Mouse (Mus musculus) hindlimb bud, embryonic 11.5 days (tissue): ENCODE data around the gene Rbm48.
A peak's percentile ranks its signal among the peaks of the same experiment; 100 is the strongest.

ENCODE experiments used
- DNase-seq: peaks from one replicate; pipeline ENCODE4 v3.0.0-alpha.2; 2012; ENCODE audit warnings: low read depth, low spot score; ENCODE audit errors: extremely low spot score

Rbm48 gene

DNA sequence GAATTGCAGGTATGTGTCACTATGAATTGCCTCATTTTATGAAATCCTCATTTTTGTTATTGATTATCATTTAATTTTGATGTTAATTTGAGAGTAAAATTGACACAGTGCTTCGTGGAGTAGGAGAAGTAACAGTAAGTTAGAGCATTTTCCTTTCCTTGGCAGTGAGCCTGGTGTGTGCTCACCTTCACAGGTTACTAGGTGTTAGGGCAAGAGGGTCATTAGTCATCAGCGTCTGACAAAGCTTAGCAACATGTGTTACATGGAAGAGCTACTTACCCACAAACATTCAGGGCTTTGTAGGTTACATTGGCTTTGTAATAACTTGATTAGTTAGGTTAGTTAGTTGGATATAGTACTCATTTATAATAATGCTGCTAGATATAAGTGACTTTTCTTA, 42.2 kb downstream of the Rbm48 start:
- DNase-seq: no peak

DNA sequence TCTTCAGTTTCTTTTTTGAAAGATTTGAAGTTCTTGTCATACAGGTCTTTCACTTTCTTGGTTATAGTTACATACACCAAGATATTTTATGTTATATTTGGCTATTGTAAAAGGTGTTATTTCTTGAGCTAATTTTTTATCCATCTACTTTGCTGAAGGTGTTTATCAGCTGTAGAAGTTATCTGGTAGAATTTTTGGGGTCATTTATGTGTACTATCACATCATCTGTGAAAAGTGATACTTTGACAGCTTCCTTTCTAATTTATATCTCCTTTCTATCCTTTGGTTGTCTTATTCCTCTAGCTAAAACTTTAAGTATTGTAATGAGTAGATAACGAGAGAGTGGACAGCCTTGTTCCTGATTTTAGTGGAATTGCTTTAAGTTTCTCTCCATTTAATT, 44.9 kb downstream of the Rbm48 start:
- no peak for DNase-seq

- DNase-seq: no peak
These were observed 50.2 kb downstream of the Rbm48 start for GRCm38 (mm10) chr5:3546226-3546625.

DNA sequence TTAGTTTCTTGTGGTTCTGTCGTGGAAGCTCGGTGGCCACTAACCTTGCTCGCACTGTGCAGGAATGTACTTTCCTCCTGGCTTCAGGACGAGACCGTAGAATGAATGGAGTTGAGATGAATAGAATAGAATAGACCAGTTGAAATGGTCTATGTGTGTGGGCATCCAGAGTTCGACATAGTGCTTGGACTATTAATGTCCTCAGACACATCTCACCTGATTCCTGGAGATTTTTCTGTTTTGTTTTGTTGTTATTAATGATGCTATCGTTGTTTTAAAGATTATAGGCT, 52.0 kb downstream of the Rbm48 start:
- DNase-seq: no peak

DNA sequence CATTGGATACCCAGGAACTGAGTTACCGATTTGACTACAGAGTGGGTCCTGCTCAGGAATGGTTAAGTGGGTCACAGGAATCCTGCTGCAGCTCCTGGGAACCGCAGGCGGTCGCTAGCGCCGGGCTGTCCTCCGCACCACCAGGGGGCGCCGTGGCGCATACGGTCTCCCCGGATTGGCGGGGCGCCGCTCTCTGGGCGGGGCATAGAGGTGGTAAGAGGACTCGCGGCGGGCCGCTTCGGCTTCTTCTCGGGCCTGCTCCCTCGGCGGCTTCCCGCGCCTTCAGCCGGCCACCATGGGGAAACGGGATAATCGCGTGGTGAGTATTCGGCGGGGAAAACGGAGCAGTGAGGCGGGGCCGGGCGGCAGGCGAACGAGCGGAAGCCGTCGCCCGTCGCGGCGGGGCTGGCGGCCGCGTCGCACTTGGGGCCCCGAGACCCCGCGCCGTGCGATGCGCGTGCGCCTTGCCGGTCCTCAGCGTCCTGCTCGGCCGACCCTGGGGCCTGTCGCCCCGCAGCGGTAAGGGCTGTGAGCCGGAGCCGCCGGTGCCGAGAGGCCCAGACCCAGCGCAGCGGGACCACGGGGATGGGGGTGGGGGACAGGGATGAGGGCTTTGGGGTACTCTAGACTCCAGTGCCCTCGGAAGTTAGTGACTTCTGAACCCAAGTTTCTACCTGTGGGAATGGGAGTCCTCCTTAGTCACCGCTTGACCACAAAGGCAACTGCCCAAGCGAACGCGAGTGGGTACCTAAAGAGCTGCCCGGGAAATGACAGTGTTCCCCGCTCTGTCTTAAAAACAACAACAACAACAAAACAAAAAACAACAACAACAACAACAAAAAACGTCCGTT, 52.5 kb downstream of the Rbm48 start, which contains the start of gene Fam133b:
Gene Fam133b (plus strand): TSS at position 205 of the 851 bp plus-strand sequence.
- peak; percentile 73 for DNase-seq

DNA sequence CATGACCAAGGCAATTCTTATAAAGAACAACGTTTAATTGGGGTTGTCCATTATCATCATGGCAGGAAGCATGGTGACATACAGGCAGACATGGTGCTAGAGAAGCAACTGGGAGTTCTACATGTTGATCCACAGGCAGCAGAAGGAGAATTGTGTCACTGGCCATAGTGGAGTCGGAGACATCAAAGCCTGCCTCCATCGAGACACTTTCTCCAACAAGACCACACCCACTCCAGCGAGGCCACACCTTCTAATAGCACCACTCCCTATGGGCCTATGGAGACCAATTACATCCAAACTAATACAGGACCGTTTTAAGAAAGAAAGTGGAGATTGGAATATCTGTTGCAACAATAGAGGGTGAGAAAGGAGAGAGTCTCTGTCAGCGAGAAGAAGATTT, 54.5 kb downstream of the Rbm48 start:
- DNase-seq: no peak

DNA sequence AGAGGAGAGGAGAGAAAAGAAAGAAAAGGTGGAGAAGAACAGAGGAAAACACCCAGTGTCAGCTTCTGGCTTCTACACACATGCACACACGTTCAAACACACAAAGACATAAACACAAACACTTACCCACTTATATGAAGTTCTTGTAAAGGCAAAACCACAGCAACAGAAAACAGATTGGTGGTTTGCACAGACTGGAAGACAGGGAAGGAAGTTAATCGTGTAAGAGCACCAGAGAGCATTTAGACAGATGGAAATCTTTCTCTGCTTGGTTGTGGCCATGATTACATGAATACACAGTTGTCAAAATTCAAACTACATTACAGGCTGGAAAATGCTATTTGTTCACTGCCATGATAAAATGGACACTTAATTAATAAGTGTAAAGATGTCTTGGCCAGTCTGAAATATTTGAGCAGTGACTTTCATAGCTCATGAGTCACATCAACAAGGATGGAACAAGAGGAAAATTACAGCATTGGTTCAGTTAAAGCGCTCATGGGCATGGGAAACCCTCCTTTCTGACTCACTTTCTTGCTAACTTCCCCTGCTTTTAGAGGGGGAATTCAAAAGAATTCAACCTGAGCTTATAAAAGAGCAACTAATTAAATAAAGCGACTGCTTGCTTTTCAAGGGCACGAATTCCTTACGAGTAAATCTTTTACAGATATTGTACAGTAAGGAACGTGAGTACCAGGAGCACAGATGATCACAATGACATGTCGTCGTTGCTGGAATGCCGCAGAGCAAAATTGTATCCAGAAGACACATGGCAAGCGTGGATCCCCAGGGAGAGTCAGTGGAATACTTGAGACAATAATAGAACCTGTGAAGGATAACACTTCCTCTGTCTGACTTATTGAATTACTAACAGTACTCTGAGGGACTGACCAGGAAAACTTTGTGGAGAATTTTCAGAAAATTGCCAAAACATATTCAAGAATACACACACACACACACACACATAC, 57.6 kb downstream of the Rbm48 start:
- DNase-seq: no peak

GRCm38 (mm10) chr5:3536592-3537212, 59.7 kb downstream of the Rbm48 start:
- no peak for DNase-seq
